Mouse (Mus musculus): ENCODE data around the gene Stxbp4. TPM values are rescaled to one million over a fixed set of nuclear protein-coding genes. Genes with fewer than 3 reads are reported as not detected.
A peak's percentile ranks its signal among the peaks of the same experiment; 100 is the strongest.

The Stxbp4 gene
- polyA plus RNA-seq (2015; fragmentation: Nextera tagmentation; extraction: Ambion mirVana) = 21.0 and 21.4 TPM in 2 replicates

- H3K27ac ChIP-seq = peak within 1 kb of the TSS; percentile 96
- WGBS = under 1% methylated on average over 48 of the region's 48 CpGs
- H3K9me3 ChIP-seq = no peaks in the 10 kb centered on the region
These were observed at the start of gene Stxbp4, which contains the start of gene Cox11 for GRCm38 (mm10) chr11:90637440-90638311. Gene Stxbp4, minus strand, starts transcription at chr11:90638084. Gene Cox11, plus strand, starts transcription at chr11:90638173.

GRCm38 (mm10) chr11:90687040-90687439 lies 49.2 kb upstream of the Stxbp4 start:
- Histone ChIP-seq H3K36me3 (replicated peaks) (no peaks in the 10 kb centered on the region), H3K9me3 (no peaks in the 10 kb centered on the region), H3K27me3 (replicated peaks) (no peaks in the 10 kb centered on the region), H3K4me2 (peak overlapping the region; percentile 96), H3K27ac (peak overlapping the region; percentile 71; the same call in 1 of the 2 replicates), H3K4me1 (peaks cover 15% of the 10 kb centered on the region; the same call in 1 of the 2 replicates), H3K9ac (peak overlapping the region; percentile 65), H3K4me3 (peak overlapping the region; percentile 66)
- WGBS = 1% methylated on average over 17 of the region's 17 CpGs
- peak; percentile 59 for ATAC-seq (replicated peaks)

More at GRCm38 (mm10) chr11:90637440-90638311, at the start of gene Stxbp4, which contains the start of gene Cox11:
- no peaks in the 10 kb centered on the region for H3K27me3 ChIP-seq (replicated peaks)
- H3K4me3 ChIP-seq = peak within 1 kb of the TSS; percentile 82
- ATAC-seq (replicated peaks) = peak; percentile 98
- peak within 1 kb of the TSS; percentile 94 for H3K9ac ChIP-seq
- no peaks in the 10 kb centered on the region; the same call in 1 of the 2 replicates for H3K36me3 ChIP-seq (replicated peaks)
- H3K4me2 ChIP-seq = peak within 1 kb of the TSS; percentile 61
- peaks cover 33% of the 10 kb centered on the region for H3K4me1 ChIP-seq

GRCm38 (mm10) chr11:90686287-90687025 lies 48.6 kb upstream of the Stxbp4 start:
- H3K4me1 ChIP-seq = peaks cover 15% of the 10 kb centered on the region; the same call in 1 of the 2 replicates
- peak overlapping the region; percentile 66 for H3K4me3 ChIP-seq
- no peak overlapping the region for H3K9ac ChIP-seq
- WGBS = 72% methylated on average over 13 of the region's 13 CpGs
- no peaks in the 10 kb centered on the region for H3K27me3 ChIP-seq (replicated peaks)
- no peaks in the 10 kb centered on the region for H3K36me3 ChIP-seq (replicated peaks)
- no peaks in the 10 kb centered on the region for H3K9me3 ChIP-seq
- peak overlapping the region; percentile 96 for H3K4me2 ChIP-seq
- 0 out of 2 replicates have a peak, but pooled peaks have one; percentile 8 for ATAC-seq (replicated peaks)
- no peak overlapping the region for H3K27ac ChIP-seq

GRCm38 (mm10) chr11:90685196-90685595 lies 47.3 kb upstream of the Stxbp4 start:
- Histone ChIP-seq H3K4me3 (no peak overlapping the region), H3K4me1 (peaks cover 15% of the 10 kb centered on the region; the same call in 1 of the 2 replicates), H3K9ac (no peak overlapping the region), H3K27ac (no peak overlapping the region), H3K9me3 (no peaks in the 10 kb centered on the region), H3K27me3 (replicated peaks) (no peaks in the 10 kb centered on the region), H3K4me2 (no peak overlapping the region), H3K36me3 (replicated peaks) (no peaks in the 10 kb centered on the region)
- WGBS = 62% methylated on average over 6 of the region's 6 CpGs
- no peak for ATAC-seq (replicated peaks)

- no peak overlapping the region for H3K9ac ChIP-seq
- H3K4me3 ChIP-seq = no peak overlapping the region
- no peaks in the 10 kb centered on the region for H3K9me3 ChIP-seq
- H3K27me3 ChIP-seq (replicated peaks) = no peaks in the 10 kb centered on the region
- no peak for ATAC-seq (replicated peaks)
- H3K36me3 ChIP-seq (replicated peaks) = no peaks in the 10 kb centered on the region
- WGBS = 77% methylated on average over 6 of the region's 6 CpGs
- H3K27ac ChIP-seq = no peak overlapping the region
- H3K4me1 ChIP-seq = peaks cover 15% of the 10 kb centered on the region; the same call in 1 of the 2 replicates
- H3K4me2 ChIP-seq = no peak overlapping the region
These were observed 46.9 kb upstream of the Stxbp4 start for GRCm38 (mm10) chr11:90684765-90685164.

- no peaks in the 10 kb centered on the region for H3K36me3 ChIP-seq (replicated peaks)
- no peak overlapping the region for H3K4me2 ChIP-seq
- ATAC-seq (replicated peaks) = no peak
- no peaks in the 10 kb centered on the region for H3K9me3 ChIP-seq
- no peak overlapping the region for H3K4me3 ChIP-seq
- H3K9ac ChIP-seq = no peak overlapping the region
- H3K27ac ChIP-seq = no peak overlapping the region
- no peaks in the 10 kb centered on the region for H3K27me3 ChIP-seq (replicated peaks)
- 0 out of 2 replicates have a peak, but pooled peaks cover 2% of the 10 kb centered on the region for H3K4me1 ChIP-seq
These were observed 43.3 kb upstream of the Stxbp4 start for GRCm38 (mm10) chr11:90681171-90681570.

- H3K27me3 ChIP-seq (replicated peaks) = no peaks in the 10 kb centered on the region
- no peak overlapping the region for H3K4me2 ChIP-seq
- H3K27ac ChIP-seq = no peak overlapping the region
- no peaks in the 10 kb centered on the region for H3K36me3 ChIP-seq (replicated peaks)
- no peaks in the 10 kb centered on the region for H3K9me3 ChIP-seq
- no peak for ATAC-seq (replicated peaks)
- H3K9ac ChIP-seq = no peak overlapping the region
- H3K4me1 ChIP-seq = no peaks in the 10 kb centered on the region
- no peak overlapping the region for H3K4me3 ChIP-seq
- WGBS = 81% methylated on average over 5 of the region's 5 CpGs
These were observed 40.7 kb upstream of the Stxbp4 start for GRCm38 (mm10) chr11:90678582-90678981.

GRCm38 (mm10) chr11:90677771-90678288 lies 39.9 kb upstream of the Stxbp4 start:
- H3K4me1 ChIP-seq = no peaks in the 10 kb centered on the region
- no peak overlapping the region for H3K4me2 ChIP-seq
- no peaks in the 10 kb centered on the region for H3K9me3 ChIP-seq
- H3K36me3 ChIP-seq (replicated peaks) = no peaks in the 10 kb centered on the region
- ATAC-seq (replicated peaks) = no peak
- H3K9ac ChIP-seq = no peak overlapping the region
- no peaks in the 10 kb centered on the region for H3K27me3 ChIP-seq (replicated peaks)
- 74% methylated on average over 8 of the region's 8 CpGs for WGBS
- no peak overlapping the region for H3K4me3 ChIP-seq
- H3K27ac ChIP-seq = no peak overlapping the region

- ATAC-seq (replicated peaks) = no peak
- Histone ChIP-seq H3K4me1 (no peaks in the 10 kb centered on the region), H3K27me3 (replicated peaks) (no peaks in the 10 kb centered on the region), H3K9ac (no peak overlapping the region), H3K27ac (no peak overlapping the region), H3K4me2 (no peak overlapping the region), H3K9me3 (no peaks in the 10 kb centered on the region), H3K36me3 (replicated peaks) (no peaks in the 10 kb centered on the region), H3K4me3 (no peak overlapping the region)
- 86% methylated on average over 7 of the region's 7 CpGs for WGBS
These were observed 39.1 kb upstream of the Stxbp4 start for GRCm38 (mm10) chr11:90677027-90677426.

- WGBS = 84% methylated on average over 5 of the region's 5 CpGs
- no peak overlapping the region for H3K9ac ChIP-seq
- no peak overlapping the region for H3K27ac ChIP-seq
- no peaks in the 10 kb centered on the region for H3K9me3 ChIP-seq
- H3K4me1 ChIP-seq = no peaks in the 10 kb centered on the region
- no peak overlapping the region for H3K4me2 ChIP-seq
- ATAC-seq (replicated peaks) = no peak
- H3K4me3 ChIP-seq = no peak overlapping the region
- no peaks in the 10 kb centered on the region for H3K36me3 ChIP-seq (replicated peaks)
- no peaks in the 10 kb centered on the region for H3K27me3 ChIP-seq (replicated peaks)
These were observed 37.7 kb upstream of the Stxbp4 start for GRCm38 (mm10) chr11:90675479-90676110.

GRCm38 (mm10) chr11:90667325-90667724 lies 29.4 kb upstream of the Stxbp4 start:
- no peak for ATAC-seq (replicated peaks)
- Histone ChIP-seq H3K27ac (no peak overlapping the region), H3K9ac (no peak overlapping the region), H3K27me3 (replicated peaks) (no peaks in the 10 kb centered on the region), H3K4me2 (no peak overlapping the region), H3K36me3 (replicated peaks) (no peaks in the 10 kb centered on the region), H3K4me3 (no peak overlapping the region), H3K4me1 (peaks cover 28% of the 10 kb centered on the region), H3K9me3 (no peaks in the 10 kb centered on the region)
- WGBS = 97% methylated on average over 6 of the region's 6 CpGs
